Mouse (Mus musculus): Measurements from ENCODE around the gene Afdn.
A peak's percentile ranks its signal among the peaks of the same experiment; 100 is the strongest.

Afdn gene

DNA sequence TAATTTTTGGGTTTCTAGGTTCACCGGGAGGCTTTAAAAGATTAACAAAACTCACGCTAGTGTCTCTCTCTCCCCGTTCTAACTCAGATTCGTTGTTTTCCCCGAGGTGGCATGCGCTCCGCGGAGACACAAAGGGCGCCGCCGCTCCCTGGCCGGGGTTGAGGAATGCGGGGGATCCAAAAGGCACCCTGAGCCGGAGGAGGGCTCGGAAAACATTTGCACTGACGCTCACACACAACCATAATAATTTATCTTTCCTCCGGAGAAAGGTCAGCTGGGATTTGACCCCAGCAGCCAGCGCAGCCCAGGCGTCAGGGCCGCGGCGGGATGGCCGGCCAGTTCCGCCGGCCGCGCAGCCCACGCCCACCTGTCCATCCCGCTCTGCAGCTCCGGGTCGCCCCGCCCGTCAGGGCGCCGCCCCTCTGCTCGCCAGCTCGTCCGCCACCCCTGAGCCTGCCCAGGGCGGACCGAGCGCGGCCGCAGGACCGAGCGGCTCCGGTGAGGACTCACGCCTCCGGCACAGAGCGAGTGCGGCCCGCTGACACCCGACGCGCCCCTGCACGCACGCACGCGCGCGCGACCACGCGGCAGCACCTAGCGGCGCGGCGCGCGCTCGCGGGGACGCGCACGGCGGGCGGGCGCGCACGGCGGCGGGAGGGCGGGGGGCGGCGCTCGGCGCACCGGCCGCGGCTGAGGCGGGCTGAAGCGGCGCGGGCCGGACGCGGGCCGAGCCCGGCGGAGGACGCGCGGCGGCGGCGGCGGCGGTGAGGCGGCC, at the start of gene Afdn:
TSS of gene Afdn (plus strand) at position 687 of the 775 bp plus-strand sequence.
- TF ChIP-seq GATA4 (IDR thresholded peaks at IDR 0.05; ENCODE audit: insufficient replicate concordance, low read length) = peak; percentile 6; the same call in 1 of the 2 replicates

DNA sequence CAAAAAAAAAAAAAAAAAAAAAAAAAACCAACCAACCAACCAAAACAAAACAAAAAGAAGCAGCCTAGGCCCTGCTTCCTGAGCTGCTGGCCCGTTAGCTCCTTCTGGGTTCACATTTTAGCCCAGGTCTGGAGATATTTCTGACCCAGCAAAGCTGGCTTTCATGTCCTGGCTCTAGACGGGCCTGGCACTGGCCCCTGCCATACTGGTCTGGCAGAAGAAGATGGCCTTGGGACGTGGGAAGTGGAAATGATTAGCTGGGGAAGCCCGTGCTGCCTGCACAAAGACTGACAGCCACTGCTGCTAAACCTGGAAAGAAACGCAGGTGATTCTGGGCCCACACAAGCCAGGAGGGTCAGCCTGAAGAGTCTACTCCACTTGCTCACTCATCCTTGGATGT, 49.2 kb upstream of the Afdn start:
- TF ChIP-seq GATA4 (IDR thresholded peaks at IDR 0.05; ENCODE audit: insufficient replicate concordance, low read length) = no peak

DNA sequence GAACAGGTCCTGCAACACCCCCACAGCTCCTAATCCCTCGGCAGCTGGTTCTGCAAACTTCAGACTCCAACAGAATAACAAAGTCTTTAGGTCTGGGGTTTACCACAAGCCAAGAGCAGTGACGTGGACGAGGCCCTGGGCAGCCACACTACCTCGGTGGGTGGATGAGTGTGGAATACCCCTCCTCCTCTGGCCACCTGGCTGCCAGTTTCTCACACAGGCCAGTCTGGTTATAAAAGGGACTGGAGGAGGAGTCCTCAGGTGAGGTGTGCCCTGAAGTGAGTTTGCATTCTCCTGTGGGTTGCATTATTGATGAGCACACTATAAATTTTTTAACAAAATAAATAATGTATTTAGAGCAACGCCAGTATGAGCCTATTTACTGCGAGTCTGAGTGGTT, 48.2 kb upstream of the Afdn start:
- no peak for TF ChIP-seq GATA4 (IDR thresholded peaks at IDR 0.05; ENCODE audit: insufficient replicate concordance, low read length)

DNA sequence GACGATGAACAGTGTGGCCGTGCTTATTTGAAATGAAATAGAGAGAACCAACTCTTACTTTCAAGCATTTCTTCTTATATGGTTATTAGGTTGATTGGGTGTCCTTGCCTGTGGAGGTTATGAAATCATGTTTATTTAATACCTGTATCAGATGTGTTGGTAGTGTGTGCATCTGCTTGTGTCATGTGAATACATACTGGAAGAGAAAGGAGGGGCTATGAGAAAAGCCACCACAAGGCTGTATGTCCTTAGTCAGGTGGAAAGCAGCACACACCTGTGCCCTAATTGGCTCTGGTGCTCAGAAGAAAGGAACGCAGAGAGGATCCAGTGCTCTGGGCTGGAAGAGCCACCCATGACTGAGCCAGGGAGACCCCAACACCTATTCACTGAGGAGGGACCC, 47.8 kb upstream of the Afdn start:
- TF ChIP-seq GATA4 (IDR thresholded peaks at IDR 0.05; ENCODE audit: insufficient replicate concordance, low read length) = no peak

DNA sequence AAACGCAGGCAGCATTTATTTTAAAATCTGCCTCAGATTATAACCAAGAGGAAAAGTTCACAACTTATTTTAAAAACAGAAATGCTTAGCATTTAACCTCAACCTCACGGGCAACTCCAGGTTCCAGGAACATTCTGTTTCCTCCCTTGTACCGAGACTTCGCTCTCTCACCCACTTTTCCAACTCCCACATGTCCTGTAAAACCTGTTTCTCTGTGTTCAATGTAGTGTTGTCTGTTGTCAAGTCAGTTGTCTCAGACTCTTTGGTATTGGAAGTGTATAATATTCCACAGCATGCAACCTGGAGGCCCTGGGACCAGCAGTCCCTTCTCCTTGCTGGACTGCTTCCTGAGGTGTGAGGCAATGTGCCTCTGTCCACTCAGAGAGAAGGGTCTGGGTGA, 46.2 kb upstream of the Afdn start:
- TF ChIP-seq GATA4 (IDR thresholded peaks at IDR 0.05; ENCODE audit: insufficient replicate concordance, low read length) = no peak

DNA sequence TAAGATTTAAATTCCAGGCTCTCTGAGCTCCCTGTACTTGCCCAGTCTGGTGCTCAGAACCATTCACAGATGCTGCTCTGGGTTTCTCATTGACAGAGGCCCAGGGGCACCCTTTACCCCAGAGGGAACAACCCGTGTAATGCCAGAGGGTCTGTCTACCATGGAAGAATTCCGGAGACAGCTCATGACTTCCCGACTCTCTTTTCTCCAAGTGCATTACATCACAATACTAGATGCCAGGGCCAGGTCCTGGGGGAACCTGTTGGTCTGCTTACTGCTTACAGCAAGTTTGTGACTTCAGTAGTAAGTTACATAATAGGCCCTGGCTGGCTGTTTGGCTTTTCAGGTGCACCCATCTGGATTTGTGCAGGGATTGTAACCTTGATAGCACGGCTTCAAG, 45.7 kb upstream of the Afdn start:
- no peak for TF ChIP-seq GATA4 (IDR thresholded peaks at IDR 0.05; ENCODE audit: insufficient replicate concordance, low read length)

DNA sequence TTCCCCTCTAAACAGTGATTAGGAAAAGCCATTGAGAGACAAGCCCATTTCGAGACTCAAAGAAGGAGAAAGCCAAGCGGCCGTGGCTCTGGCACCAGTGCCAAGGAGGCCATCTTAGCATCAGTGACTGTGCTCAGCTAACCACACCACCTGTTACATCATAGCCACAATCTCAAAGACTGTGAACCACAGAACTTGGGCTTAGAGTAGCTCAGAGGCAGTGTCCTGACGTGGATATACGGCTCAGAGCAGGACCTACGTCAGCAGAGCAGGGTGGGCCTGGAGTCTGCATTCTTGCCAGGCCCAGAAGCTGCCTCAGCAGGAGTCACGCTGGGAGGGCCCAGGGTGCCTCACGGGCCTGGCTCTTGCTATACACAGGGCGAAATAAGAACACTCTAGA, 44.8 kb upstream of the Afdn start:
- no peak for TF ChIP-seq GATA4 (IDR thresholded peaks at IDR 0.05; ENCODE audit: insufficient replicate concordance, low read length)

DNA sequence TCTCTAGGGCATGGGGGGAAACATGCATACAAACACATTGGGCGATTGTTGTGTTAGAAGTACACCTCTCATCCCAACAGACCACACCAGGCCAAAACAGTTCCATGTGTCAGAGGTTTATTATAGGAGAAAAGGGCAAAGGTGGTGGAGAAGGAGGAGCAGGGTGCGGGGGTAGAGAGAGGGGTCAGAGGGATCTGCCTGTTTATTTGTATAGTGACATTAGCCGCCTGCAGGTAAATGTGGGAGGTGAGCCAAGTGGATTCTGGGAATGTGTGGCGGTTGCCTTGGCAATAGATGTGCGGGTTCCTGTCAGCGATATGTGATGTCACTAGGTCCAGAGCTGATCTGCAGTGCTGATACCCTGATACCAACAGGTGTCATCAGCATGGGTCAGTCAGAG, 44.0 kb upstream of the Afdn start:
- no peak for TF ChIP-seq GATA4 (IDR thresholded peaks at IDR 0.05; ENCODE audit: insufficient replicate concordance, low read length)

DNA sequence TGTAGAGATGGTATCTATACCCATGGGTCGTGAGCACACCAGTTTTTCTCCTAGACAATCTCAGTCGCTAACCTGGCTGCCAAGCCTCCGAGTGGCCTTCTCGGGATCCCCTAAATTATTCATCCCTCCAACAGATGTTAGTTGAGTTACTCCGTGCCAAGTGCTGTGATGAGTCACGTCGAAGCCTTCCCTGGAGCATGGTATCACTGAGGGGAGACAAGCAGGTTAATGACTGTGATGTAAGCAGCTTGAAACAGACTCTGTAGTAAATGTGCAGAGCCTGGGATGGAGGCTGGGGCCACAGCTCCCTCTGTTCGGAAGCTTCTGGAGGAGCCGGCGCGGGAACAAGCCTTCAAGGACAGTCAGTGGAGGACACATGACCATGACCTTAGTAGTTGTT, 42.9 kb upstream of the Afdn start:
- no peak for TF ChIP-seq GATA4 (IDR thresholded peaks at IDR 0.05; ENCODE audit: insufficient replicate concordance, low read length)

DNA sequence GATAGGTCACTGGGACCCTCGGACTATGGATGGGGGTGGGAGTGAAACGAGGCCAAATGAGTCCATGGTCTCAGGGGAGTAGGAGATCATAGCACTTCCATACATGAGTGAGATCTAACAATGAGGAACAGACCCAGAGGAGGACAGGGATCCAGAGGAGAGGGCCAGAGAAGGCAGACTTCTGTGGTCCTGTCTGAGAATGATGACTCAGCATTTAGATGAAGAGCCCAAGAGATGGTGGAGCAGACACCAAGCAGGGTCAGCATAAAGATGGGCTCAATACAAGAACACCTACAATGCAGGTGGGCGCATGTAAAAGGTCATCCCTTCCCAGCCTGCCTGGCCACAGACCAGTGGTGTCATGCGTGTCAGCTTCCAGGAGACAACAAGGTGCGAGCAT, 40.2 kb upstream of the Afdn start:
- no peak for TF ChIP-seq GATA4 (IDR thresholded peaks at IDR 0.05; ENCODE audit: insufficient replicate concordance, low read length)

DNA sequence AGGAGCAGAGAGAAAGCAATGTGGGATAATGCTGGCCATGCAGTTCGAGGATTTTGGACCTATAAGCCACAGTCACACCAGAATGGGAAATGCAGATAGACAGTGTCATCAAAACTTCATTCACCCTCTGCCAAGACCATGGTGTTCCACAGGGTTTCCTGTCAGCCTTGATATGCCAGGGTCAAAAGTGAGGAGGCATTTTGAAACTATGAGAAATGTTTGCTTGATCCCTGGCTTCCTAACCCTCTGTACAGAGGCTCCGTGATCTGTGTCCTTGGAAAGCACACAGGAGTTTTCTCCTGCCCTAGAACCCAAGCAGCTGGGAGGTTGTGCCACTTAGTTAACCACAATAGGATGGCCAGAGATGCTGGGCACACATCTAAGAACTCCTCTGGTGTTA, 39.0 kb upstream of the Afdn start:
- TF ChIP-seq GATA4 (IDR thresholded peaks at IDR 0.05; ENCODE audit: insufficient replicate concordance, low read length) = peak; percentile 76; the same call in 1 of the 2 replicates

DNA sequence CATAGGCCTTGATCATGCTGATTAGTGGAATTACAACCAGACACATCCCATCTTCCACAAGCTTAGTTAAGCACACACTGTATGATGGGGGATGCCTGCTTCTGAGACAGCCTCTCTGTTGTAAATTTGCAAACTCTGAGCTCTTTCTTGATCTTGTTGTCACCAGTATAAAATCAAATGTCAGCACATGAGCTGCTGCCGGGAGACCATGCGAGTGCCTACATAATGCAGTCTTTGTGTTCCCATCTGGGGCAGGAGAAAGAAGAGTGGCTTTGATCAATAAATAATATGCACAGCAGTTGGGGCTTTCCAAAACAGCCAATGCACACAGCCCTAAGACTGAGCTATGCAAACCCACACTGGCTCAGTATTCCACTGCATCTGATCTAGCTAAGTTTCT, 37.9 kb upstream of the Afdn start:
- TF ChIP-seq GATA4 (IDR thresholded peaks at IDR 0.05; ENCODE audit: insufficient replicate concordance, low read length) = no peak

DNA sequence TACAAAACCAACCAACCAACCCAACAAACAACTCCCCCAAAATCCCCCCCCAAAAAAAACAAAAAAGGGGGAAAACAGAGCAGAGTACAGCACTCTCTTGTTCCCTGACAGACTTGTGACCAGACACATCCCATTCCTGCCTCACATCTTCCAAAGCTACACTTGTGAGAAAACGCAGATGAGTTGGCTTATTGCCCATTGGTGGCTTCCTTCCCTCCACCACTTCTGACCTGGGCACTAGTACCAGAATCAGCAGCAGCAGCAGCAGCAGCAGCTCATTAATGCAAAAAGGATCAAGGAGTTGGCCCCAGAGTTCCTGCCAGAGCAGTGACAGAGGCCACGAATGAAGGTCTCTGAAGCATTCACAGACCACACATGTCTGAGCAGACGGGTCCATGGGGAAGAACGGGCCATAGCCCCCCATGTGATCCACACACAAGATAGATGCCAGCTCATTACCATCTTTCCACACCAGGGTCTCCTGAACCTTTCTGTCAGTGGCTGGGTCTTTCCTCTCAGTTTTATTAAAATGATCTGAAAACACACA, 35.3 kb upstream of the Afdn start:
- no peak for TF ChIP-seq GATA4 (IDR thresholded peaks at IDR 0.05; ENCODE audit: insufficient replicate concordance, low read length)

DNA sequence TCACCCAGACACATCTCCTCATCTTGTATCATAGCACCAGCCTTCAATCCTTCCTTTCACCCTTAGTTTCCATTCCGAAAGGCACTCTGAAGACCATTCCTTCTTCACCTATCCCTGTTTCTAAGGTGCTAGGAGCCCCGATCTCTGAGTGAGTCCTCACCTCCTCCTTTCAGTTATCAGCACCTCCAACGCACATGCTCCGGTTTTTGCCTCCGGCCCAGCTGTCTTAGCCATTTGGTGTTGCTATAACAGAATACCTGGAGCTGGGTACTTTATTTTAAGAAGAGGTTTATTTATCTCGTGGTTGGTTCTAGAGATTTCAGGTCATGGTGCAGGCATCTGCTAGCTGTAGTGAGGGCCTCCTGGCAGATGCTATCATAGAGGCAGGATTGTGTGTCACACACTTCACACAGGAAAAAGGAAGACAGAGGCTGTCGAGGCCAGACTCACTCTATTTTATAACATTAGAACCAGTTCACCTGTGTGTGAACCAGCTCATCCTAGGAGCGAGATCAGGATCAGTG, 33.4 kb upstream of the Afdn start:
- TF ChIP-seq GATA4 (IDR thresholded peaks at IDR 0.05; ENCODE audit: insufficient replicate concordance, low read length) = no peak

DNA sequence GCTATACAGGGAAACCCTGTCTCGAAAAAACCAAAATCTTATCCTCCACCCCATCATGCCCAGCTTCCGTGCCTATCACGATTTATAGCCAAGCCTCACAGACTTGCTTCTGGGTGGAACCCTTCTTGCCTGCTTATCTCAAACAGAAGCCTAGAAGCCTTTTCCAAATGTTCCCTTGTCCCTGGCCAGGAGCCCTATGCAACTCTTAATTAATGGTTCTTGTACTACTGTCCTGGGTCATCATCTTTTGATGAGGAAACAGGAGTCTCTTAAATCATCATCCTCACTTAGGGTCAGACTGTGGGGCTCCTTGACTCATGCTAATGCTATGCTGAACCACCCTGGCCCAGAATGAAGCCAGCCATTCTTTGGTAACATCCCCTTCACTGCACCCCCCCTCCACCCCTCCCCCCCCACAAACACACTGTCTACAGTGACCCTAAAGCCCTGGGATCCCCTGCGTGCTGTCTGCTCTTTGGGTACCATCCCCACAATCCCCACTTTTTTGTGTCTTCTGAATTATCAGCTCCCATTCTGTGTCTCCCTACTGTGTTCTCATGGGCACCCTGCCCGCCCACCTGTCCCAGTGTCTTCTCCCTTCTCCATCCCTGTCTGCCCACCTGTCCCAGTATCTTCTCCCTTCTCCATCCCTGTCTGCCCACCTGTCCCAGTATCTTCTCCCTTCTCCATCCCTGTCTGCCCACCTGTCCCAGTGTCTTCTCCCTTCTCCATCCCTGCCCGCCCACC, 29.2 kb upstream of the Afdn start:
- TF ChIP-seq GATA4 (IDR thresholded peaks at IDR 0.05; ENCODE audit: insufficient replicate concordance, low read length) = no peak

DNA sequence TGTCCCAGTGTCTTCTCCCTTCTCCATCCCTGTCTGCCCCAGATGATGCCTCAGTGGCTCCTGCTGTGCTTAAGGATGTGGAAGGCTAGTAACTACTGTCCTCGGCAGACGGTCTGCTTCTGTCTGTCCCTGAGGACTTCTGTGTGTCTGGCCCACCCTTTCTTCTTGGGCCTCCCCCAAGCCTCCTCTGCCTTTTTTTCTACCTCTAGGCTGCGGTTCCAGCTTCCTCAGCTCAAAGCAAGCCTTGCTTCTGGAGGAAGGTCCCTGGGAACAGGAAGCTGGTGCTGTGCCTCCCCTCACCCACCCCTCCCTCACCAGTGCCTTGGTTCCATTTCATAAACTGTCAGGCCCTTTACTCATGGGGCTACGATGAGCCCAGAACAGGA, 28.6 kb upstream of the Afdn start:
- no peak for TF ChIP-seq GATA4 (IDR thresholded peaks at IDR 0.05; ENCODE audit: insufficient replicate concordance, low read length)

All from liver, adult (tissue).